Mouse (Mus musculus): ENCODE measurements at regions not wholly inside any gene's neighbourhood (a gene's known extent, or its start where the extent isn't known, plus 50 kb on each side); places are given as distances from the start of the nearest gene placed in this dataset.

- TF ChIP-seq TAL1 (IDR thresholded peaks at IDR 0.05; ENCODE audit: low read length) (no peak), GATA1 (IDR thresholded peaks at IDR 0.05; ENCODE audit: low read length) (no peak)
Observed at GRCm38 (mm10) chr13:44086801-44087200, 302.2 kb downstream of the Cd83 start.

Data from erythroblast, embryonic 14.5 days (primary cell).